ENCODE assay signal across 17 mouse cellular contexts in genomic region chr13:60045752-60046151, GRCm38 (mm10).
DNase-seq lines count a peak whose midpoint lies in the region; ATAC-seq and TF ChIP-seq lines count a peak whose summit lies in the region.
"Had no signal": no experiment of that assay in that cellular context is flagged by ENCODE, and none has a peak within 500 bp of the region (broad histone marks: within the 10 kb centered on the region; RNA-seq: fewer than 3 reads in every experiment).

No protein-coding gene starts in this region.

- 7% methylated on average over 4 of the region's 4 CpGs for WGBS in forebrain, embryonic 12.5 days
- WGBS in forebrain, embryonic 16.5 days: 12% methylated on average over 4 of the region's 4 CpGs
- 43% methylated on average over 4 of the region's 4 CpGs for WGBS in limb, embryonic 10.5 days
- 61% methylated on average over 4 of the region's 4 CpGs for WGBS in heart, adult 2 months

- H3K27me3 ChIP-seq in forebrain, embryonic 12.5 days: peaks cover 7% of the 10 kb centered on the region; the same call in 1 of the 2 replicates
- H3K27me3 ChIP-seq in forebrain, embryonic 16.5 days (replicated peaks; ENCODE audit: control insufficient read depth, insufficient read depth, low read length): no peaks in the 10 kb centered on the region
- H3K27me3 ChIP-seq in limb, embryonic 10.5 days (ENCODE audit: low read depth, poor library complexity, severe bottlenecking): no peaks in the 10 kb centered on the region
- H3K27me3 ChIP-seq in heart, adult 2 months (ENCODE audit: control insufficient read depth, insufficient read depth, low read length): peaks cover 2% of the 10 kb centered on the region; the same call in 1 of the 2 replicates
- H3K27me3 ChIP-seq: CH12.LX had no signal

- intact Hi-C loops in heart, adult 2 months (cut with DNase I): no loop called here

- H3K4me3 ChIP-seq in forebrain, embryonic 12.5 days (replicated peaks): no peak overlapping the region
- H3K4me3 ChIP-seq in forebrain, embryonic 16.5 days (replicated peaks; ENCODE audit: low read length): no peak overlapping the region
- no peak overlapping the region for H3K4me3 ChIP-seq in limb, embryonic 10.5 days
- H3K4me3 ChIP-seq in heart, adult 2 months: no peak overlapping the region
- H3K4me3 ChIP-seq: embryonic facial prominence, embryonic 10.5 days; heart, embryonic 10.5 days; hindbrain, embryonic 13.5 days had no signal

- no peaks in the 10 kb centered on the region for H3K79me2 ChIP-seq in heart, adult 2 months (replicated peaks; ENCODE audit: control insufficient read depth, insufficient read depth, low read length)

- H3K27ac ChIP-seq in forebrain, embryonic 12.5 days: peak overlapping the region; percentile 59; the same call in 1 of the 2 replicates
- no peak overlapping the region for H3K27ac ChIP-seq in forebrain, embryonic 16.5 days (ENCODE audit: low read length)
- H3K27ac ChIP-seq in limb, embryonic 10.5 days: peak overlapping the region; percentile 19; the same call in 1 of the 2 replicates
- H3K27ac ChIP-seq in heart, adult 2 months: no peak overlapping the region
- H3K27ac ChIP-seq: heart, embryonic 10.5 days; hindbrain, embryonic 13.5 days; hindbrain, postnatal 0 days had no signal

- ATAC-seq in forebrain, embryonic 12.5 days (ENCODE audit: low FRiP score): 0 out of 2 replicates have a peak, but pooled peaks have one; percentile 25
- no peak for ATAC-seq in forebrain, embryonic 16.5 days
- ATAC-seq: hindbrain, postnatal 0 days had no signal

- H3K9ac ChIP-seq in forebrain, embryonic 12.5 days: no peak overlapping the region
- no peak overlapping the region for H3K9ac ChIP-seq in forebrain, embryonic 16.5 days (replicated peaks; ENCODE audit: low read depth, low read length)
- no peak overlapping the region for H3K9ac ChIP-seq in heart, adult 2 months (ENCODE audit: low read depth, low read length)
- H3K9ac ChIP-seq: hindbrain, embryonic 13.5 days had no signal

- no peaks in the 10 kb centered on the region for H3K36me3 ChIP-seq in forebrain, embryonic 12.5 days (replicated peaks)
- H3K36me3 ChIP-seq in forebrain, embryonic 16.5 days (ENCODE audit: control insufficient read depth, insufficient read depth): no peaks in the 10 kb centered on the region
- H3K36me3 ChIP-seq in limb, embryonic 10.5 days: no peaks in the 10 kb centered on the region
- H3K36me3 ChIP-seq in heart, adult 2 months (ENCODE audit: control insufficient read depth, insufficient read depth, low read length): no peaks in the 10 kb centered on the region
- H3K36me3 ChIP-seq: embryonic facial prominence, embryonic 10.5 days; heart, embryonic 10.5 days; hindbrain, embryonic 13.5 days had no signal

- no peak for TF ChIP-seq CTCF in brain, embryonic 14.5 days (IDR thresholded peaks at IDR 0.05; ENCODE audit: borderline replicate concordance, extremely low read depth, insufficient read depth, insufficient read length)
- no peak for TF ChIP-seq CTCF in heart, adult 2 months (IDR thresholded peaks at IDR 0.05)

- no peak for TF ChIP-seq EP300 in heart, adult 2 months (IDR thresholded peaks at IDR 0.05; ENCODE audit: insufficient read depth, low read depth, low read length)

- TF ChIP-seq POLR2A in brain, embryonic 14.5 days (IDR thresholded peaks at IDR 0.05; ENCODE audit: borderline replicate concordance, extremely low read depth, insufficient read depth, insufficient read length, poor library complexity, severe bottlenecking): no peak
- TF ChIP-seq POLR2A in heart, adult 2 months (IDR thresholded peaks at IDR 0.05; ENCODE audit: insufficient read depth, low read depth, low read length): no peak

- H3K9me3 ChIP-seq in forebrain, embryonic 12.5 days: no peaks in the 10 kb centered on the region
- H3K9me3 ChIP-seq in forebrain, embryonic 16.5 days (ENCODE audit: control insufficient read depth, low read length): no peaks in the 10 kb centered on the region
- no peaks in the 10 kb centered on the region for H3K9me3 ChIP-seq in limb, embryonic 10.5 days (replicated peaks)
- H3K9me3 ChIP-seq: embryonic facial prominence, embryonic 10.5 days; heart, embryonic 10.5 days; hindbrain, embryonic 13.5 days had no signal

- DNase-seq in brain, embryonic 14.5 days (ENCODE audit: low read depth): peak; percentile 86
- no peak for DNase-seq in limb, embryonic 10.5 days (ENCODE audit: low spot score)
- DNase-seq in urinary bladder, postnatal 25 days (ENCODE audit: low spot score): no peak
- DNase-seq in heart, adult 2 months: no peak
- DNase-seq: adrenal gland, adult 2 months; adrenal gland, postnatal 25 days; cerebellum, adult 2 months; cerebellum, postnatal 10 days; gastrocnemius, postnatal 14 days; heart, postnatal 14 days had no signal

- H3K4me1 ChIP-seq in forebrain, embryonic 12.5 days: peaks cover 56% of the 10 kb centered on the region
- H3K4me1 ChIP-seq in forebrain, embryonic 16.5 days (replicated peaks; ENCODE audit: control insufficient read depth, insufficient read depth, low read length): peaks cover 34% of the 10 kb centered on the region
- H3K4me1 ChIP-seq in limb, embryonic 10.5 days: peaks cover 48% of the 10 kb centered on the region
- H3K4me1 ChIP-seq in heart, adult 2 months (ENCODE audit: control insufficient read depth, insufficient read depth, low read length): peaks cover 1% of the 10 kb centered on the region; the same call in 1 of the 2 replicates

- no peak overlapping the region for H3K4me2 ChIP-seq in forebrain, embryonic 12.5 days
- H3K4me2 ChIP-seq in forebrain, embryonic 16.5 days (ENCODE audit: low read length): no peak overlapping the region
- H3K4me2 ChIP-seq: hindbrain, embryonic 13.5 days had no signal

Comparison
In these comparisons a context has a peak if more than half of its experiments do, and no peak if none do; other contexts are left out.
1. H3K27ac ChIP-seq: peak in forebrain, embryonic 12.5 days (single experiment) and limb, embryonic 10.5 days (single experiment); none in forebrain, embryonic 16.5 days (single experiment) and heart, adult 2 months (single experiment).